Mouse (Mus musculus): Measurements from ENCODE around the gene Bscl2.

Bscl2 gene

DNA sequence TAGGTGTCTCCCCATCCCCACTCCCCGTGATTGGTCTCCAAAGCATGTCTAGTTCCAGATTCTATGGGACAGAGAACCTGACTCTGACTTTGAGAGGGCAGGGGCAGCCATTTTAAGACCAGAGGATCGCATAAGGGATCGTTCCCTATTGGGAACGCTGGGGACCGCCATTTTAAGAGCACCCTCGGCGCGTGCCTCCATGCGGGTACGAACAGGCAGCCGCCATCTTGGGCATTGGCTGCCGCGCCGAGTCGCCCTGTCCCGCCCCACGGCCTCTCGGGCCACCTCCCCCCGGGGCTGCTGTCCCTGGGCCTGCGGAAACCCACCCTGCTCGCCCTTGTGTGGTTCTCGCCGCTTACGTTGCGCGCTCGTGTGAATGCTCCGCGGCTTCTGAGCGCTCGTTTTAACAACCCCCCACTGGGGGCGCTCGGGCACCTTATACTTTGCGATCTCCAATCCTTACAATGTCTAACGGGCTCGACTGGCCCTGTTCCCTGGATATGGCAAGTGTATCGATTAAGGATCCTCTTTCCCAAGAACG, at the start of gene Bscl2:
Bscl2 (plus strand) TSS at position 217 of the 541 bp plus-strand sequence.
- ATAC-seq (ENCODE audit: insufficient number of reproducible peaks, low FRiP score, low TSS enrichment): peak; percentile 60

DNA sequence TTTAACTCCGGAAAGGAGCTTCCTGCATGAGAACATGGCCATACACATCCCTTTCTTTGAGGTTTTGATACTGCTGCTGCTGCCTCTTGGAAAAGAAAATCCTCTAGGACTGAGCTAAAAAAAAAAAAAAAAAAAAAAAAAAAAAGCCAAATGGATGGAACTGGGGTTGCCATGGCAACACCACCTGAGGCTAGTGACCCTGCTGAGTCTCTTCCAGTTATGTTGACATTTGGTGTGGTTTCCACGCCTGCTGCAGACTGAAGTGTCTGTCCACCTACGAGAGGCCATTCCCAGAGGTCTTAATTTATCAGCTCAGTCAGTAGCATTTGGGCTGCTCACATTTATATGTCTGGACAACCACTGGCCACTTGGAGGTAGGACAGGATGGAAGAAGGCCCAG, 48.7 kb upstream of the Bscl2 start:
- ATAC-seq (ENCODE audit: insufficient number of reproducible peaks, low FRiP score, low TSS enrichment): no peak

DNA sequence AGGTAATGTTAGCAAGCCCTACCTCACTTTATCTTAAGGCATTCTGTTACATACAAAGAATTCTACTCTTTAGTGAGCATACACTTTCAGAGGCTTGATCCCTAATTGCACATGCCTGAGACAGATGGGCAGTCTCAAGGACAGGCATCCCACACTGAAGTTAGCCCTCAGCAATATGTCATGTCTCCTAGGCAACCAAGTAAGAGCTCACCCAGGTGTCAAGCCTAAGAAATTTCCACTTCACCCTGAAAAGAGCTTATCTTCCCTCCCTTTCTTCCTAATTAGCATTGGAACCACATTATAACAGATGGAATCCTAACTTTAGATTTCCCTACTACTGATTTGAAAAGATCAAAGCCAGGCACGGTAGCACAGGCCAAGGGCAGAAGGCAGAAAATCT, 48.1 kb upstream of the Bscl2 start:
- ATAC-seq (ENCODE audit: insufficient number of reproducible peaks, low FRiP score, low TSS enrichment): no peak

DNA sequence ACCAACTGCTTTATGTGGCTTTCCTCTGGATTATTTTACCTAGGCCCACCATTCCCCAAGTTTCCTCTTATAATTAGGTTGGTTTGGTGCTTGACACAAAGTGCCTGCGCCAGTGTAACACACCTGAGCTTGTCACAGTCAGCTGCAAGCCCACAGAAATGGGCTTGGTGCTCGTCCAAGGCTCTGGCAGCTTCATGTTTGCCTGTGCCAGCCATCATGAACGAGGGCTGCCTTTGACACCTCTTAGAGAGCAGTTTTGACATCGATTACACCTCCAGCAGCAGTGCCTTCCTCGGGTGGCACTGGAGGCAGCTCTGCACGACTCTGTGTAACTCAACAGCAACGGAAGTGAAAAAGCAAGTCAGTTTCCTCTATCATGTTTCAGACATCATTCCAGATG, 47.1 kb upstream of the Bscl2 start:
- ATAC-seq (ENCODE audit: insufficient number of reproducible peaks, low FRiP score, low TSS enrichment): no peak

DNA sequence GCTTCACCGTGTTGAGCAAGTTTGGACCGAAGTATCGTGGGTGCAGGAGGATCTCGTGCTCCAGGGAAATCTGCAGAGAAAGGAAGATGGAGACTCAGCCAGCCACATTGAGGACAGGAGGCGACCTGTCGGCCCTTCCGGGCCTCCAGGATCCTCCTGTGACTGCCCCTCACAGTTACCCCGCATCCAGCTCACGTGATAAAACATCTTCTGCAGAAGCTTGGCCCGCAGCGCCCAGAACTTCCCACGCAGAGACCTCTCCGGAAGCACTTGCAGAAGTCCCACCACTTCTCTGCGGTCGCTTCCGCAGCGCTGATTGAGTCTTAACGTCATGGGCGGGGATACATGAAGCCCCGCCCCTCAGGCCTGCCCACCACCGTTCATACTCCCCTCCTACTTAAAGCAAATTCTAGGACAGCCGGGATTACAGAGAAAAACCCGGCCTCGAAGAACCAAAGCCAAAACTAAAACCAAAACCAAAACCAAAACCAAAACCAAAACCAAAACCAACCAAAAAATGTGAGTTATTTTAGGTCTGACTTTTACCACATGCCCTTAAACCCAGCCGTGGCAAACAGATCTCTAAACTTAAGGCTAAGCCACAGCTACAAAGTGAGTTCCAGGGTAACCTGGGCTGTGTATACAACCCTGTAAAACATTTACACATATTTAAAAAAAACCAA, 38.9 kb upstream of the Bscl2 start, which contains the start of gene Polr2g:
Polr2g (minus strand) TSS at position 314 of the 683 bp plus-strand sequence.
- ATAC-seq (ENCODE audit: insufficient number of reproducible peaks, low FRiP score, low TSS enrichment): peak; percentile 69

DNA sequence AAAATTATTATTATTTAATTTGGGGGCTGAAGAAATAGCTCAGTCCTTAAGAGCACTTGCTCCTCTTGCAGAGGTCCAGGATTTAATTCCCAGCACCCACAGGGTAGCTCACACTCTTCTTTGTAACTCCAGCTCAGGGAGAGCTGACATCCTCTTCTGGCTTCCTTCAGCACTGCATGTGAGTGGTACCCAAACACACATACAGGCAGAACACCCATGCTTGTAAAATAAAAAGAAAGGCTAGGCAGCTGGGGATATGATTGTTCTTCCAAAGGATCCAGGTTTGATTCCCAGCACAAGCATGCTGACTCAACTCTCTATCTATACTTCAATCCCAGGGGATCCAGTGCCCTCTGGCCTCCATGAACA, 38.3 kb upstream of the Bscl2 start:
- no peak for ATAC-seq (ENCODE audit: insufficient number of reproducible peaks, low FRiP score, low TSS enrichment)

DNA sequence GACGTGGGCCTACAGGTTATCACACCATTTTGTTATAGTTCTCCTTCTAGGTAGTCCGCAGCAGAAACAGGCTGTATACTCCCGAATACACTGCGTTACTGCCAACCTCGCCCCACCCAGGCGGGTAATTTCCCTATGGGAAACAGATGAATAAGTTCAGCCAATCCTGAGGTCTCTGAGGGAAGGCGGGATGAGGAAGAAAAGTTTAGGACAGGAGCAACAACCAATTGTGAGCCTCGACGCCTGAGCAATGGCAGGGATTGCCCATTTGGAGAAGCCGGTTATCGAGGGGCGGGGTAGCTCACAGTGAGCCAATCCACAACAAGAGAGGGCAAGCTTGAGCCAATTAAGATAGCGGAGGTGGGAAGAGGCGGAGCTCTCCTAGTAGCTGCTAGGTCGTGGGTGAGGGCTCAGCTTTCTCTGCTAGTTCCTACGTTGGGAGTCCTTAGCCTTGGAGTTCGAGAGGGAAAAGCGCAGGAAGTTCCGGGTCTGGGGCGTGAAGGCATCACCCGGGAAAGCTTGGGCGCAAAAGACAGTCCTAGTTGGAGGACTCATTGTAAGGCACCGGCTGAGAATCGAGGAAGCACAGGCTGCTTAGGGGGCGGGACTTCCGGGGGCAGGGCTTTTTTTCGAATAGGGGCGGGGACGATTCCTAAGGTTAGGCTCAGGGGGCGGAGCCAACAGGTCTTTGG, 35.0 kb upstream of the Bscl2 start, which contains the start of gene Zbtb3:
Zbtb3 (plus strand) TSS at position 426 of the 692 bp plus-strand sequence.
- ATAC-seq (ENCODE audit: insufficient number of reproducible peaks, low FRiP score, low TSS enrichment): peak; percentile 95

DNA sequence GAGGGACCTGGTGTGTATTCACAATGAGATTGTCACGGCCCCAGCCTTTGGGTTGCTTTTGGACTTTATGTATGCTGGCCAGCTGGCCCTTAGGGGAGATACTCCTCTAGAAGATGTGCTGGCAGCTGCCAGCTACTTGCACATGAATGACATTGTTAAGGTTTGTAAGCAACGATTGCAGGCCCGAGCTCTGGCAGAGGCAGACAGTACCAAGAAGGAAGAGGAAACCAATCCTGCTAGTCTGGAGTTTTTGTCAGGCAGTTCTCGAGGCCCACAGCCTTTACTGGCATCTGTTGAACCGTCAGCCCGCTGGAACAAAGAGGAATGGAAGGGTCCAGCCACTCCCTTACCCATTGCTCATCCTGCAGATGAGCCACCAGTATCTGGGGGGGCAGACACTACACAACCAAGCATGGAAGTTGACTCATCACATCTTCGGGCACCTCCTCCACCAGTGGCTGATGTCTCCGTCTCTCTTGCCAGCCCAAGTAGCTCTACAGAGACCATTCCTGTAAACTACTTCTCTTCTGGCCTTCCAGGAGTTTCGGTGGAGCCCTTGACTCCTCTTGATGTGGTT, 34.0 kb upstream of the Bscl2 start:
- no peak for ATAC-seq (ENCODE audit: insufficient number of reproducible peaks, low FRiP score, low TSS enrichment)

DNA sequence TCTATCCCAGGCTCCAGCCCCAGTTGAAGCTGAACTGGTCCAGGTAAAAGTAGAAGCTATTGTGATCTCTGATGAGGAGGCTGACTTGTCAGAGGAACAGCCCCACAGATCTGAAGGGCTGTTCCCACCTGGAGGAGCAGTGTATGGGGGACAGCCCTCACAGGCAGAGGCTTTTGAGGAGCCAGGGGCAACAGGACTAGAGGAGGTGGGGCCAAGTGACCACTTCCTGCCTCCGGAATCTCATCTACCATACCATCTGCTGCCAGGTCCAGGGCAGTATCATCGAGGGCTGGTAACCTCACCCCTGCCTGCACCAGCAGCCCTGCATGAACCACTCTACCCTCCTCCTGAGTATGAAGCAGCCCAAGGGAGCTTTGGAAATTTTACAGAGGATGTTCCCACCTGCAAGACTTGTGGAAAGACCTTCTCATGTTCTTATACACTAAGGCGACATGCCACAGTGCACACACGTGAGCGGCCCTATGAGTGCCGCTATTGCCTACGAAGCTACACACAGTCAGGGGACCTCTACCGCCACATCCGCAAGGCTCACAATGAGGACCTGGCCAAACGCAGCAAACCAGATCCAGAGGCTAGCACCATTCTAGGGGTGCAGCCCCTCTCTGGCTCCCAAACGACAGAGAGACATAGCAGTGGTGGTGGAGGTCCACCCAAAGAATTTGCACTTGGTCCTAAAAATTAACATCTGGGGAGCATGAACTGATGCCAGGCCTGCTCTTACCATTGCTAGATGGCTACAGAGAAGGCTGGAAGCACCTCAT, 33.2 kb upstream of the Bscl2 start:
- no peak for ATAC-seq (ENCODE audit: insufficient number of reproducible peaks, low FRiP score, low TSS enrichment)

DNA sequence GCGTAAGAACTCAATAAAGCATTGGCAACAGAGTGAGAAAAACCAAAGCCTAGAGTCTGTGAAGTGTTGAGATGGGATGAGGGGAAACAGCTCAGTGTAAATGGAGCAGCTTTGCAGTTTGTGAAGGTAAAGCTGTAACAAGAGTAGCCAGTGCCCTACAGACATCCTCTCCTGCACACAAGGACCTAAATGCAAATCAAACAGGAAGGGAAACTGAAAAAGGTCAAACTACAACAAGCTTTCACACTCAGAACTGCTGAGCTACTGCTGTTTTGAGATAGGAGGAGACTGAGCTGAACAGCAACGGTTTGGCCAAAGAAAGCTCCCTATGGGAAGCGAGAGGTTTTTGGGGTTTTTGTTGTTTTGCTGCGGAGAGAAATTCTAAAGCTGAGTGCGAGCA, 30.5 kb upstream of the Bscl2 start:
- ATAC-seq (ENCODE audit: insufficient number of reproducible peaks, low FRiP score, low TSS enrichment): no peak

DNA sequence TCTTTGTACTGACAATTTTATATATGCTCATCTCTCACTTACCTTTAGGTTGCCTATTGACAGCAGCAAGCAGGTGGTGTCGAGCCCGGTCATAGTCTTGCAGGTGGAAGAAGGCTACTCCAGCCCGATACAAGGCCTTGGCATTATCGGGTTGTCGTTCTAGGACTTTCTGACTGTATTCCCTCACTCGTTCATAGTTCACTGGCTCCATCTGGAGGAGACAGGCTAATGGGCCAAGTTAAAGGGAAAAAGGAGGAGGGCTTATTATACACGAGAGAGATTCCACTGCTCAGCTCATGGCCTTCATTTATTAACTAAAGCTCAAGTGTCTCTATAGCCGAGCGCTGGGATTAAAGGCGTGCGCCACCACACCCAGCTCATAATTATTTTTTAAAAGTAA, 21.5 kb upstream of the Bscl2 start:
- ATAC-seq (ENCODE audit: insufficient number of reproducible peaks, low FRiP score, low TSS enrichment): no peak

DNA sequence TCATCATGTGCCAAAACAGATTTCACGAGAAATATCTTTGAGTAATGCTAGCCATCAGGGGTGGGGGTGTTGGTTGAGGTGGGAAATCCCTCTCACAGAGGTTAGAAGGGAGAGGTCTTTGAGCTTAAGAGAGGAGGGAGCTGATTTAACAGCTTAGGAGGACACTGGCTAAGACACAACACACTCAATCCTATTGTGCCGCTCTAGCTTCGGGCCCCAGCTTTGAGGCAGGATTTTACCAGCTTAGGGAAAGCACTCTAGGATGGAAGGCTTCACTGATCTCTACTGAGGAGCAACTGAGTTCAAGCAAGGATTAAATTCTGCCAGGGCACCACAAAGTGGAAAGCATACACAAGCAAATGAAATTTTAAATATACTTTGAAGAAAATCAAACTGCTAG, 20.3 kb upstream of the Bscl2 start:
- no peak for ATAC-seq (ENCODE audit: insufficient number of reproducible peaks, low FRiP score, low TSS enrichment)

DNA sequence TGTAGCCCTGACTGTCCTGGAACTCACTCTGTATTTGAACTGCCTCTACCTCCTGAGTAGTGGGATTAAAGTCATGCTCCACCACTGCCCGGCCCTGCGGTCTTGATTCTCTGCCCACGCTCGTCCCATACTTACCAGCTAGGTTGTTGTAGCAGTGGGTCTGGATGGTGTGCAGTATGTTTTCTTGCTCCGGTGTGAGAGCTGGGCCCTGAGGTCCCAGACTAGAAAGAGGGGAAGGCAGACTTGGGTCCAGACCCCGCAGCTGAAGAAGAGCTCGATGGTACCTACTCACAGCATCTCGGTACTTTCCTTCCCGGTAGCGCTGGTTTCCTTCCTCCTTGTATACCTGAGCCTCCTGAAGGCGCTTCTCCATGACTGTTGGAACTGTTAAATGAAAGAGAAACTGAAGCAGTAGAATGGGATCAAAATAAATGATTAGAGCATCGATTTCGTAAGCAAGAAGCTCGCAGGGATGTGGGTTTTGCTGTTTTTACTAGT, 18.9 kb upstream of the Bscl2 start:
- ATAC-seq (ENCODE audit: insufficient number of reproducible peaks, low FRiP score, low TSS enrichment): no peak

DNA sequence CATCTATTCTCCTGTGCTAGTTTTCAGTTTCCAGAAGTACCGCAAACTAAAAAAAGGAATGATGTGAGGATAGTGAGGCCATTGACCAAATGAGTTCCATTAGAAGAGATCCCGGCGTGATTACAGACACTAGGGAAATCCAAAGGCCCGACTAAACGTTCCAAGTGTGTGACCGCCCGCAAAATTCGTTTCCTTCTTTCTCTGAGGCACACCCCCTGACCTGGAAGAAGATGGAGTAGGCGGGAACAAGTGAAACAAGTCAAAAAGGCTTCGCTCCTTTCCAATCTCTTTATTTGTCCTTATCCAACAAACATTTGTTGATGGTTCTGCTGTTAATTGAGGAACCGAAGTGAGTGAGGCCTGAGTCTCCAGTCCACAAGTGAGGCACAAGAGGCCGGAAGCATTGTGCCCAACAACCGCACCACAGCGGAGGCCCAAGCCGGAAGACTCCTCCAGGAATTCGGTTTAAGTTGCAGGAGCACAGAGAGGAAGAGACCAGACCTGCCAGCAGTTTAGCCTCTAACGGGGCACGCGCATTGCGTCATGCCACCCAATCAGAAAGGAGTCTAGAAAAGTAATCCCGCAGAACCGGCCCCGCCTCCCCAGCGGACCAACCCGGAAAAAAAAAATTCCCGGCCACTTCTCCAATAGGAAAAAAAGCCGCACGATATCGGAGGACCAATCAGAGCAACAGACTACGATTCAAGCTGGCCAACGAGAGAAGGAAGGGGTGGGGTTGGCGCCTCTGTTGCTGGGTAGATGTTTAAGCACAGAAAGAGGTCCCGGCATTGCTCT, 18.3 kb upstream of the Bscl2 start, which contains the start of gene Ttc9c:
Ttc9c (minus strand) TSS at position 533 of the 795 bp plus-strand sequence.
- peak; percentile 86 for ATAC-seq (ENCODE audit: insufficient number of reproducible peaks, low FRiP score, low TSS enrichment)

DNA sequence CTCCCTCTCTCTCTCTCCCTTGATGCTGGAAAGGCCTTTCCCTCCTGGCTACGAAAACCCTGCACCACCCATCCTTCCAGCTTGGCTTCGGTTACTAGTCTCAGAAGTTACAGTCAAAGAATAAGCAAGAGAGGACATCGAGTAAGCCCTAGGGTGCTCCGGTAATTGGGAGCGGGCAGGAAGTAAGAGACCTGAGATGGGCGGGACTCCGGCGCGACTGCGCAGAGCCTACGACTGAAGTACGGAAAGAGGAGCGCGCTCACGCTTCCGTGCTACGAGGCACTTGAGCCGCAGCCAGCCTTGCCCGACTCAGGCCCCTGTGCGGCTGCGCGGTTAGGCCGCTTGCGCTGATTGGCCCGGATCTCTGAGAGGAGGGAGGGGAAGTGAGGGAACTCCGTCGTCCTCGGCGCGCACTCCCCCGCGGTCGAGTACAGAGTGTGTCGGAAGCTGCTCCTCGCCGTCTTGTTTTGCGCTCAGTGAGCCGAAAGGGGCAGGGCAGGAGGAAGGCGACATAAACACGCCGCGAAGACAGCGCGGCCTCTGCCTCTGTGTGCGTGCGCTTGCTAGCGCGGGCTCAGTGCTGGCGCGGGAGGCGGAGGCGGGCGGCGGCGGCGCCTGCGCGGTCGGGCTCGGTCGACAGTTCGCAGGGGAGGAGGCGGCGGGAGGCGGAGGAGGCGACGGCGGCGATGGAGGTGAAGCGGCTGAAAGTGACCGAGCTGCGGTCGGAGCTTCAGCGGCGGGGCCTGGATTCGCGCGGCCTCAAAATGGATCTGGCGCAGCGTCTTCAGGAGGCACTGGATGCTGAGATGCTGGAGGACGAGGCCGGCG, 17.5 kb upstream of the Bscl2 start, which contains the start of gene Hnrnpul2:
Hnrnpul2 (plus strand) TSS at position 415 of the 828 bp plus-strand sequence.
- peak; percentile 88 for ATAC-seq (ENCODE audit: insufficient number of reproducible peaks, low FRiP score, low TSS enrichment)

DNA sequence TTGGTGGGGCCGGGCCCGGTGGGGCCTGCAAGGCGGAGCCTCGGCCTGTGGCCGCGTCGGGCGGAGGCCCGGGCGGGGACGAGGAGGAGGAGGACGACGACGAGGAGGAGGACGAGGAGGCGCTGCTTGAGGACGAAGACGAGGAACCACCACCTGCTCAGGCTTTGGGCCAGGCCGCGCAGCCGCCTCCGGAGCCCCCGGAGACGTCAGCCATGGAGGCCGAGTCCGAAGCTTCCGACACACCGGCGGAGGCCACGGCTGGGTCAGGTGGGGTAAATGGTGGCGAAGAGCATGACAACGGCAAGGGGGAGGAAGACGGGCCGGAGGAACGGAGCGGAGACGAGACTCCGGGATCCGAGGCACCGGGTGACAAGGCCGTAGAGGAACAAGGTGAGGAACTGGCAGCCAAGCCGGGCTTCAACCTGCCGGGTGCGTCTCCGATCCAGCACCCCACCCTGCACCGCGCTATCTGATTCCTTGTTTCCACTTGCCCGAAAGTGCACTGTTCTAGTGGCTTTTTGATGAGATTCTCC, 16.8 kb upstream of the Bscl2 start:
- peak; percentile 19; the same call in 1 of the 2 replicates for ATAC-seq (ENCODE audit: insufficient number of reproducible peaks, low FRiP score, low TSS enrichment)

DNA sequence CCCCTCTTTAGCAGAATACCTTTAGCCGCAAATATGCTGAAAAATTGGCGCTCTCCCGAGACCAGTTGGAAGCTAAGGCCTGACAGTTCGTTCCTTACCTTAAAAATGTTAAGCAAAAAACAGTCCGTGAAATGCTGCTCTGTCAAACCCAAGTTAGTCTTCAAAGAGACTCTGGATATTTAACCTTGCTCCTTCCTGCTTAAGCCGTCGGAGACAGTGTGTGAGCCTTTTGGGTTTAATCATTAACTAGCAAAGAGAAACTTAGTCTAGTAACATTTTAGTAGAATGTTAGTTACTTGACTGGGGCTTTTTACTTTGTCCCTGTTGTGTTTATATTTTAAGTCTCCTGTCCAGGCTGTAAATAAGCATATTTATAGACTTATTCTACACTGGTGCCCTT, 16.1 kb upstream of the Bscl2 start:
- ATAC-seq (ENCODE audit: insufficient number of reproducible peaks, low FRiP score, low TSS enrichment): no peak

DNA sequence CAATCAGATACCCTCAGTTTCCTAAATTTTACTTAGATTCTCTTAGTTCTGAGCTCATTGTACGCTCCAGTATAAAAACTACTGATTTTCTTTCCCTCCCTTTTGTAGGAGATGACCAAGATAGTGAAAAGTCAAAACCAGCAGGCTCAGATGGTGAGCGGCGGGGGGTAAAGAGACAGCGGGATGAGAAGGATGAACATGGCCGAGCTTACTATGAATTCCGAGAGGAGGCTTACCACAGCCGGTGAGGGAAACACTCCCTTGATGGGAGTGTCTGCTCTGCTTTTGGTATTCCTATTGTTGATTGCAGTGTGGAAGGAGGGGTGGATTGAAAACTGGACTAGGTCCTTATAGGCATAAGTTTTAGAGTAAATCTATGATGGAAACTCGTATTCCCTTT, 14.6 kb upstream of the Bscl2 start:
- no peak for ATAC-seq (ENCODE audit: insufficient number of reproducible peaks, low FRiP score, low TSS enrichment)

Measured in cerebellum, adult (tissue).